Mouse (Mus musculus) small intestine, adult 2 months (tissue): Measurements from ENCODE around the gene Nckap1l. TPM values are rescaled to one million over a fixed set of nuclear protein-coding genes. Genes with fewer than 3 reads are reported as not detected.
"Not testable (repeated sequence)": the region's sequence is repeated elsewhere in the genome, so short reads cannot be mapped to it uniquely, and the experiment has no call there.

ENCODE experiments used
- H3K27ac ChIP-seq: fragments of 200-500 bp; 2 replicates; pipeline ENCODE4 v1.5.1; 2012; ENCODE audit warnings: low read depth, low read length, control low read depth, inconsistent platforms; ENCODE audit not compliant: insufficient read depth
- H3K27me3 ChIP-seq: fragments of 200-500 bp; 2 replicates; pipeline ENCODE4 v1.6.1; 2012; ENCODE audit warnings: mild to moderate bottlenecking, moderate library complexity, low read length, inconsistent platforms; ENCODE audit not compliant: control insufficient read depth, insufficient read depth
- H3K36me3 ChIP-seq: fragments of 200-500 bp; 2 replicates; pipeline ENCODE4 v1.6.1; 2012; ENCODE audit warnings: mild to moderate bottlenecking, low read length, control low read depth, inconsistent platforms; ENCODE audit not compliant: control insufficient read depth, insufficient read depth
- H3K4me1 ChIP-seq: fragments of 200-500 bp; 2 replicates; pipeline ENCODE4 v1.6.1; 2012; ENCODE audit warnings: low read length, inconsistent platforms, mixed read lengths; ENCODE audit not compliant: control insufficient read depth, insufficient read depth, insufficient read length
- H3K4me3 ChIP-seq: fragments of 200-500 bp; 2 replicates; pipeline ENCODE4 v1.5.1; 2012; ENCODE audit warnings: low read depth, mild to moderate bottlenecking, control low read depth, inconsistent platforms, low read length, moderate library complexity
- CTCF ChIP-seq: fragments of 200-500 bp; IDR thresholded peaks from 2 replicates; pipeline ENCODE4 v1.5.1; 2012; ENCODE audit warnings: low read depth, mild to moderate bottlenecking, control low read depth, inconsistent platforms, low read length, moderate library complexity, mixed read lengths; ENCODE audit not compliant: insufficient replicate concordance, insufficient read length; ENCODE audit errors: extremely low read depth
- POLR2A ChIP-seq: fragments of 200-500 bp; IDR thresholded peaks from 2 replicates; pipeline ENCODE4 v1.6.1; 2012; ENCODE audit warnings: low read depth, mild to moderate bottlenecking, control low read depth, inconsistent platforms, low read length, moderate library complexity
- WGBS: fragments of 180-500 bp; shearing (Covaris S2); methylation state at CpG from one replicate; pipeline ENCODE4 v1.1.7; 2018; 5-methylcytosine and 5-hydroxymethylcytosine counted together
- polyA plus RNA-seq: library from polyadenylated mRNA; depleted of rRNA; stranded (reverse); fragments of >200 nt; gene quantifications from 2 replicates; pipeline ENCODE4 v1.2.3, GENCODE M21; 2012; rRNA removed

Nckap1l gene
- polyA plus RNA-seq = 3.4 and 5.9 TPM in 2 replicates

DNA sequence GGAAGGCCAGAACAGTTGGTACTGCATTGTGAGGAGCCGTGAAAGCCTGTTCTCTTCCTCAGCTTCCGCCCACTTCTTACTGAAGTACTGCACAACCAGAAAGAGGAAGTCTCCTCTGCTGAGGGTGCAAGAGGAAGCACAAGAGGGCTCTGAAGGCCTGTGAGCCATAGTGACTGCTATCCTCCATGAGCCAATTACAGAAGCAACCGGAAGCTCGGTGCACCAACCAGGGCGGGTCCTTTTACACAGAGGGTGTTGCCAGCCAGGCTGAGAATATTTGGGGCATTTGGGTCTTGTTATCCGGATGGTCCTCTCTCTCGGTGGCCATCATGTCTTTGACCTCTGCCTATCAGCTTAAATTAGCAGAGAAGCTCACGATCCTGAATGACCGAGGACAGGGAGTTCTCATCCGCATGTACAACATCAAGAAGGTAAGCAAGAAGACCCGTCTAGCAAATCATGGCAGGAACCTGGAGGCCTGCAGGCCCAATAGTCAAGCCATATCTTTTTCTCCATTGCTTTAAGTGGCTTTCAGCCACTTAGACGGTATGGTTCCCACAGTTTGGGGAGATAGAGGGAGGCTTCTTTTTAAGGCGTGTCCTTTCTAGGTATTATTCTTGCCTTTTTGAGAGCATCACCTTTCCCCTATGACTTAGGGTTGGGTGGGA lies at the start of gene Nckap1l:
TSS of gene Nckap1l (plus strand) at position 244 of the 668 bp plus-strand sequence.
- Histone ChIP-seq H3K36me3 (no peaks in the 10 kb centered on the region), H3K4me3 (peak within 1 kb of the TSS; percentile 55), H3K4me1 (0 out of 2 replicates have a peak, but pooled peaks cover 3% of the 10 kb centered on the region), H3K27me3 (no peaks in the 10 kb centered on the region), H3K27ac (peak within 1 kb of the TSS; percentile 67)
- no peak for TF ChIP-seq POLR2A
- no peak for TF ChIP-seq CTCF
- WGBS = 78% methylated on average over 13 of the region's 13 CpGs

DNA sequence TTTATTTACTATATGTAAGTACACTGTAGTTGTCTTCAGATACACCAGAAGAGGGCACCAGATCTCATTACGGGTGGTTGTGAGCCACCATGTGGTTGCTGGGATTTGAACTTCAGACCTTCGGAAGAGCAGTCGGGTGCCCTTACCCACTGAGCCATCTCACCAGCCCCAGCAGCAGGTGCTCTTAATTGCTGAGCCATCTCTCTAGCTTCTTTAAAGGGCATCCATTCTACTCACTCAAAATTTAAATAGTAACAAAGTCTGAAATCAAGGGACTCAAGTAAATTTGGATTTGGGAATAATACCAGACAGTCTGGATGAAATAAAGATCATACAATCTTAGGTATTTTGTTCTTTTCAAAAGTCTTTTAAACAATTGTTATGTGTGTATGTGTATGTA lies 48.0 kb upstream of the Nckap1l start:
- H3K4me1 ChIP-seq, H3K27me3 ChIP-seq, H3K4me3 ChIP-seq, H3K36me3 ChIP-seq, H3K27ac ChIP-seq: not testable (repeated sequence)
- 77% methylated on average over 3 of the region's 3 CpGs for WGBS

DNA sequence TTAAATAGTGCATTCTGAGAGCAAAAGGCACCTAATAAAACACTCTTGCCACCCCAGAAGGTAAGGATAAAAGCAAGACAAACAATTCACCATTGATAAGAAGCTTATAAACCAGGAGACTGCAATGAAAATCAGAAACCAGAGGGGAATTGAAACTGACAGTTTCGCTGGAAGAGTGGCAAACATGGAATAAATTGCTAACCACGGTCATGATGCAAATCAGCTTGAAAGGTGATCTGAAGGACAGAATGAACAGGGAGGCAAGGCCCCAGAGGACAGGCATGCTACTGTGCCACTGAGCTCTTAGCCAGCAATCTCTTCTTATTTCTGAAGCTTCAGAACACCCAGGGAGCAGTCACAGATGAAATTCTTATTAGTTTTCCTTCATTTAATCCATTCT lies 26.6 kb upstream of the Nckap1l start:
- TF ChIP-seq CTCF (no peak), POLR2A (no peak)
- 17% methylated on average over 2 of the region's 2 CpGs for WGBS
- no peaks in the 10 kb centered on the region; the same call in 1 of the 2 replicates for H3K4me1 ChIP-seq
- H3K4me3 ChIP-seq = no peak overlapping the region
- no peak overlapping the region for H3K27ac ChIP-seq
- no peaks in the 10 kb centered on the region for H3K36me3 ChIP-seq
- no peaks in the 10 kb centered on the region for H3K27me3 ChIP-seq

DNA sequence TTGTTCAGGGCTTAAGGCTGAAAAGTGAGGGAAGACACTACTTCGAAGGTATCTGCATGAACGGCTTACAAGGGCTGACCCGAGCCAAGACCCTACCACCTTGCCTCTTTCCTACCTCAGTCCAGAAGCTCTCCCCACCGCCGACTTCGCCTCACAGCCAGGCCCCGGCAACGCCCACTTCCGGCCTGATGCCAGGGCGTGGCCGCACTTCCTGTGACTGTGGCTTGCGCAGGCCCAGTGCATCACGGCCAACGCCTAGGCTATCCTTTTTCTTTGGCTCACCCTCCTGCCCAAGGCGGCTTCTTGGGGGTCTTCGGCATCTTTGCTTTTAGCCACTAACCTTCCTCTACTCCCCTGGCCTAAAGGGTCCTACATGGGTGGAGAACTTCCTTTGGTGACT lies 23.4 kb upstream of the Nckap1l start, which contains the start of gene Gtsf1:
TSS of gene Gtsf1 (minus strand) at position 230 of the 400 bp plus-strand sequence.
- Histone ChIP-seq H3K4me1 (no peaks in the 10 kb centered on the region), H3K4me3 (no peak within 1 kb of the TSS), H3K36me3 (no peaks in the 10 kb centered on the region), H3K27me3 (no peaks in the 10 kb centered on the region), H3K27ac (no peak within 1 kb of the TSS)
- no peak for TF ChIP-seq POLR2A
- no peak for TF ChIP-seq CTCF
- 88% methylated on average over 16 of the region's 16 CpGs for WGBS

DNA sequence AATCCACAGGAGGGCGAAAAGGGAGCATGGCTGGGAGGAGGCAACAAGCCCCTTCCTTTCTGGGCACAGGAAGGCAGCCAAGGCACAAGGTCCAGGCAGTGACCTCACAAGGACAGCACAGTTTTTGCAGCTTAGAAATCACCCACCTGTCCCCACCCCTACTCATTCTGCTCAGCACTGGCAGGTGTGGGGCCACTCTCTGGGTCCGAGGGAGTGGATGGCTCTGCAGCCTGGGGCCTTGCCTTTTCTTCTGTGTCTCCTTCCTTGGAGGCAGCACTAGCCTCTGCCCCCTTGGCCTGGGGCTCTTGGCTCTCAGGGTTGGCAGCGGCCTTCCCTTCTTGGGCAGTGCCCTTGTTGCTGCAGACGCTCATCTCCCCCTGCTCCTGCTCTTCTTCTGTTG lies 7.6 kb upstream of the Nckap1l start:
- not testable (repeated sequence) for H3K27me3 ChIP-seq, H3K27ac ChIP-seq, H3K36me3 ChIP-seq, H3K4me3 ChIP-seq, H3K4me1 ChIP-seq
- WGBS = 80% methylated on average over 4 of the region's 4 CpGs

DNA sequence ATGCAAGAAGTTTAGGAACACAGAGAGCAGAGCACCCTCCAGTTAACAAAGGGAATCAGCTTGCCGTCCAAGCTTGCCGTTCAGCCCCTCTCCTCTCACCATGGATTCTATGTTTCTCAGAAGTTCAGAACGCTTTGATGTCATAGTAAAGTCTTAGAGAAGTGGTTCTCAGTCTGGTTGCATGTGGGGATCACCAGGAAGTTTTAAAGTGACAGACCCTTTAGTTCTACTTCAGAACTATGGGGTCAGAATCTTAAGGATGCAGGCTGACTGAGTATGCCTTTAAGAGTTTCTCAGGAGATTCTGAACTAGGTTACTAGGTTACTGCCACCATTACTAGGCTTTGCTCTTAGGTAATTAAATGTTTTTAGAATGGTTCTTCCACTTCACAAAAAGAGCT lies 5.2 kb upstream of the Nckap1l start, which contains the start of gene Gtsf2:
TSS of gene Gtsf2 (minus strand) at position 101 of the 400 bp plus-strand sequence.
- Histone ChIP-seq H3K27me3 (no peaks in the 10 kb centered on the region), H3K36me3 (no peaks in the 10 kb centered on the region), H3K4me3 (no peak within 1 kb of the TSS), H3K27ac (no peak within 1 kb of the TSS), H3K4me1 (no peaks in the 10 kb centered on the region)
- WGBS = 74% methylated on average over 3 of the region's 3 CpGs
- no peak for TF ChIP-seq CTCF
- TF ChIP-seq POLR2A = no peak

DNA sequence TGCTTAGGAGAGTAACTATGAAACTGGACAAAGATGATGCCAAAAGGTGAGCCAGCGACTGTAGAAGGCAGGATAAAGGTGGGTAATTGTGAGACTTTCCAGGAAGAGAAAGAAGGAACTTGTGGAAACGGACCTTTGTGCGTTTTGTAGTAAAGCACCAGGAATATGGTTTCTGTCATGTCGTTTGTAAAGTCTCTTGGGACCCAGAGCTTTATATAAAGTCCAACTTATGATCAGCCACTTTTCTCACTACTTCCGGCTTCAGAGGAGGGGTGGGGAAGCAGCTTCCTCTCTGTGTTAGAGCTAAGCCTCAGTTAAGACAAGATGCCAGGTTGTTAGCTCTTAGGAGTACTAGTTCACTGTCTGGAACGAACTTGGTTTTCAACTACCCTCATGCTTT lies 855 bp downstream of the Nckap1l start:
- TF ChIP-seq POLR2A (no peak), CTCF (no peak)
- WGBS = 72% methylated on average over 6 of the region's 6 CpGs
- 0 out of 2 replicates have a peak, but pooled peaks cover 3% of the 10 kb centered on the region for H3K4me1 ChIP-seq
- 0 out of 2 replicates have a peak overlapping the region, but pooled peaks have one; percentile 12 for H3K27ac ChIP-seq
- no peaks in the 10 kb centered on the region for H3K36me3 ChIP-seq
- H3K27me3 ChIP-seq = no peaks in the 10 kb centered on the region
- H3K4me3 ChIP-seq = no peak overlapping the region
